Mouse (Mus musculus) lung, embryonic 14.5 days (tissue): ENCODE measurements at regions not wholly inside any gene's neighbourhood (a gene's known extent, or its start where the extent isn't known, plus 50 kb on each side); places are given as distances from the start of the nearest gene placed in this dataset.

ENCODE experiments used
- ATAC-seq: fragments of 200-750 bp; cut with Nextera tagmentation; 2 replicates; pipeline ENCODE4 v1.8.0; 2017; ENCODE audit warnings: mild to moderate bottlenecking, moderate TSS enrichment, moderate library complexity; ENCODE audit not compliant: insufficient read depth
- DNase-seq: peaks from one replicate; pipeline ENCODE4 v3.0.0-alpha.2; 2015
- H3K27ac ChIP-seq: fragments of 300-500 bp; sonication (generic); 2 replicates; pipeline ENCODE4 v1.5.1; 2014; ENCODE audit warnings: low read depth, mild to moderate bottlenecking, moderate library complexity
- H3K27me3 ChIP-seq: fragments of 300-500 bp; sonication (generic); 2 replicates; pipeline ENCODE4 v1.6.1; 2014; ENCODE audit warnings: low read length, control low read depth; ENCODE audit not compliant: insufficient read depth
- H3K36me3 ChIP-seq: fragments of 300-500 bp; sonication (generic); 2 replicates; pipeline ENCODE4 v1.6.1; 2014; ENCODE audit warnings: control low read depth; ENCODE audit not compliant: insufficient read depth
- H3K4me1 ChIP-seq: fragments of 300-500 bp; sonication (generic); 2 replicates; pipeline ENCODE4 v1.6.1; 2014; ENCODE audit warnings: antibody characterized with exemption, control low read depth; ENCODE audit not compliant: insufficient read depth
- H3K4me2 ChIP-seq: fragments of 300-500 bp; sonication (generic); 2 replicates; pipeline ENCODE4 v1.6.1; 2014; ENCODE audit warnings: mild to moderate bottlenecking
- H3K4me3 ChIP-seq: fragments of 300-500 bp; sonication (generic); 2 replicates; pipeline ENCODE4 v1.5.1; 2014; ENCODE audit warnings: low read depth, low read length
- H3K9ac ChIP-seq: fragments of 300-500 bp; sonication (generic); 2 replicates; pipeline ENCODE4 v1.6.1; 2014
- H3K9me3 ChIP-seq: fragments of 300-500 bp; sonication (generic); 2 replicates; pipeline ENCODE4 v1.6.1; 2016; ENCODE audit warnings: low read depth, low read length, control low read depth
- CTCF ChIP-seq: IDR thresholded peaks from 2 replicates; pipeline ENCODE4 v1.5.1; 2016; ENCODE audit warnings: antibody characterized with exemption, low read depth
- WGBS: fragments of 180-500 bp; shearing (Covaris S2); extraction: QIAGEN DNeasy Blood & Tissue Kit; methylation state at CpG from one replicate; pipeline ENCODE4 v1.1.7; 2014; 5-methylcytosine and 5-hydroxymethylcytosine counted together

DNA sequence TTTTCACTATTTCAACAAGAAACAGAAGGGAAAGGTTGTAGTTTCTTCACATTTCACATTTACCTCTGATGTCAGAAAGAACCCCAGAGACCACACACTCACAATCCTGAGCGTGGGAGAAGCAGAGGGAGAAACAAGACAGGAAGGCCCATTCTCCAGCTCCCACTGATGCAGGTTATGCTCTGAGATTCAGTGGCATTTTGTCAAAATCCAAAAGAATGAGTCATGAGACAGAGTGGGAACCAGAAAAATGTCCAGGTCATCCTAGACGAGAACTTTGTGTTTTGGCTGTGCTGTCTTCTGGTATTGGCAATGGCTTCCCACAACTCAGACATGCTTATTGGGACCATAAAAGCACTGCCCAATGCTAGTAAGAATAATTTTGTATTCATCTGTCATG lies 285.9 kb downstream of the Ostf1 start:
- H3K4me1 ChIP-seq: no peaks in the 10 kb centered on the region
- H3K27me3 ChIP-seq: no peaks in the 10 kb centered on the region
- no peak overlapping the region for H3K9ac ChIP-seq
- H3K9me3 ChIP-seq: no peaks in the 10 kb centered on the region
- H3K36me3 ChIP-seq: no peaks in the 10 kb centered on the region
- H3K27ac ChIP-seq: no peak overlapping the region
- WGBS: 85% methylated on average over 2 of the region's 2 CpGs
- ATAC-seq (no peak), DNase-seq (no peak)
- TF ChIP-seq CTCF: no peak
- H3K4me2 ChIP-seq: no peak overlapping the region
- H3K4me3 ChIP-seq: no peak overlapping the region

DNA sequence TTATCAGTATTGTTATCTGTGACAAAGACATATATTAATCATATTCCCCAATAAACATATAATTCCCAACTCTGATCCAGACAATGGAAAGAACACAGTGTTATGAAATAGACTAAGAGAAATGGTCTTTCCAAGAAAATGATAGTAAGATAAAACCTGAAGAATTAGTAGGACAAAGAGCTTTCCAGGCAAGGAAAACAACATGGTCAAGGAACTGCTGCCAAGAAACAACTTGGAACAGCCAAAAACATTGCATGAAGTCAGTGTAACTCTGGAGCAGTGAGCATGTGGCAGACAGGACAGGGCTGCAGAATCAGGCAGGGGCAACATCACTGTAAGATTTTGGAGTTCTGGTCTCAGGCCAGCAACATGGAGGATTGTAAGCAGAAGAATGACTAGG lies 288.0 kb downstream of the Ostf1 start:
- Histone ChIP-seq H3K9ac (no peak overlapping the region), H3K9me3 (no peaks in the 10 kb centered on the region), H3K36me3 (no peaks in the 10 kb centered on the region), H3K4me1 (no peaks in the 10 kb centered on the region), H3K4me2 (no peak overlapping the region), H3K4me3 (no peak overlapping the region), H3K27ac (no peak overlapping the region), H3K27me3 (no peaks in the 10 kb centered on the region)
- no peak for TF ChIP-seq CTCF
- ATAC-seq: no peak
- DNase-seq: peak; percentile 5

DNA sequence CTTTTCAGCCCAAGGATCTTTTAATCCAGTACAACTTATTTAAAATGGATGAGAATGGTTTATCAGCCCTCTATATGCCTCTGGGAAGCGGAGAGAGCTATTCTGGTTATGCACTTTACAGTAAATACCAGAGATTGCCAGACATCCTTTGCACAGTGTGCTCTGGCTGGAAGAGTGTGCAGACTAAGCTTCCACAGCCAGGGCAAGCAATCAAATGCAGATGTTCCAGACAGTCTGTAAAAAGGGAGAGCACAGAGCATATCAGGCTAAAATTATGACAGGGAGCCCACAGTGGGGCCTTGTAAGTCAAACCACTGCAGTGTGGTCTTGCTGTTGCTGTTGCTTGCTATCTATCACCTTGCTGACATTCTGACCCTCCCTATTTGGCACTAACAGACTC lies 288.6 kb downstream of the Ostf1 start:
- no peaks in the 10 kb centered on the region for H3K36me3 ChIP-seq
- DNase-seq (peak; percentile 4), ATAC-seq (no peak)
- H3K27ac ChIP-seq: no peak overlapping the region
- H3K27me3 ChIP-seq: no peaks in the 10 kb centered on the region
- no peak overlapping the region for H3K9ac ChIP-seq
- H3K4me3 ChIP-seq: no peak overlapping the region
- no peak overlapping the region for H3K4me2 ChIP-seq
- H3K4me1 ChIP-seq: no peaks in the 10 kb centered on the region
- no peak for TF ChIP-seq CTCF
- H3K9me3 ChIP-seq: no peaks in the 10 kb centered on the region
- 69% methylated on average over 1 of the region's 1 CpGs for WGBS

DNA sequence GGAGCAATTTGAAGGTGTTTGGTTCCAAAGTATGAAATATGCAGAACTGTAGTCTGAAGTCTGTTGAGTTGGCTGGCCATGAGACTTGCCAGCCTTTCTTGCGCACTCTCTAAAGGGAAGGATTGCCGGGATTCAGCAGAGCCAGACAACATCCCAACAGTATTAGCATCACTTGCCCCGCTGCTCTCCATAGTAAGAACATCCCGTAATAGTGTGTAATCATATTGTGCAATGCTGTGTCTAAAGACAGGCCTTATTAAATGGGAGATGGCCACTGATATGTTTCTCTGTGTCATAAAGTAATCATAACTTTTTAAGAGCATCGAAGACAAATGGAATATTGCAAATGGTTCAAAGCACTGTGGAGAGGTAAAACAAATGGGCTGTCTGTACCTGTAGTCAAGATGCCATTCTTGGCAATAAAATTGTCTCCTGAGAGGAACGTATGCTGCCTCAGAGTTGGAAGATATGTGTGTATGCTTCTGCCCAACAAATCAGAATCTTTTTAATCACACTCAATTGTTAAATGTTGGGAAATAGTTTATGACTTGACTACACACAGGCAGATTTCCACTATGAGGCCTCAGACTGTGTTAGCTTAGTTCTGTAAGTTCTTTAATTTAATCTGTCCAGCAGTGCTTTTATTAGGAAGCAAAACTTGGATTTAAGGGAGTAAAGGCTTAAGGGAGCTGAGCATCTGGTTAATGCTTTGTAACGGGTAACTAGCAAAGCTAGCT lies 293.6 kb downstream of the Ostf1 start:
- H3K4me3 ChIP-seq: no peak overlapping the region
- WGBS: 90% methylated on average over 7 of the region's 7 CpGs
- TF ChIP-seq CTCF: no peak
- no peaks in the 10 kb centered on the region for H3K36me3 ChIP-seq
- ATAC-seq: no peak
- no peaks in the 10 kb centered on the region for H3K9me3 ChIP-seq
- H3K4me1 ChIP-seq: no peaks in the 10 kb centered on the region
- no peak overlapping the region for H3K9ac ChIP-seq
- no peak overlapping the region for H3K4me2 ChIP-seq
- H3K27ac ChIP-seq: no peak overlapping the region
- DNase-seq: no peak
- H3K27me3 ChIP-seq: no peaks in the 10 kb centered on the region

DNA sequence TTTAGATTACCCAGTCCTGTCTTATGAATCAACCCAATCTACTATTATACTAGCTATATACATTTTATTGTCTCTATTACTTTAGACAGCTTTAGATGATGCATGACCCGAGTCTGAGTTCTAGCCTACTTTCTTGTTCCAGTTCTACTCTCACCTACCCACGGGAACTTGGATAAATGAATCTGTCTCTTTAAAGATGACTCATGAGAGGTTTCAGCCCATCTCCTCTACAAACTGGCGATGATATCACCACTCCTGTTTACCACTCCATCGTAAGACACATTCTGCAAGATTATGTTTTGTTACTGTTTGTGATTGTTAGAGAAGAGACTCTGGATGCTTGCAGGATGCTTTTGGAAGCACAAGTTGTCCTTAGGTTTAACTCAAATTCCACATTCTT lies 295.0 kb downstream of the Ostf1 start:
- no peaks in the 10 kb centered on the region for H3K36me3 ChIP-seq
- no peak for TF ChIP-seq CTCF
- no peaks in the 10 kb centered on the region for H3K4me1 ChIP-seq
- H3K4me2 ChIP-seq: no peak overlapping the region
- 82% methylated on average over 4 of the region's 4 CpGs for WGBS
- H3K9ac ChIP-seq: no peak overlapping the region
- no peaks in the 10 kb centered on the region for H3K27me3 ChIP-seq
- no peak for ATAC-seq
- no peaks in the 10 kb centered on the region for H3K9me3 ChIP-seq
- DNase-seq: no peak
- no peak overlapping the region for H3K27ac ChIP-seq
- H3K4me3 ChIP-seq: no peak overlapping the region

DNA sequence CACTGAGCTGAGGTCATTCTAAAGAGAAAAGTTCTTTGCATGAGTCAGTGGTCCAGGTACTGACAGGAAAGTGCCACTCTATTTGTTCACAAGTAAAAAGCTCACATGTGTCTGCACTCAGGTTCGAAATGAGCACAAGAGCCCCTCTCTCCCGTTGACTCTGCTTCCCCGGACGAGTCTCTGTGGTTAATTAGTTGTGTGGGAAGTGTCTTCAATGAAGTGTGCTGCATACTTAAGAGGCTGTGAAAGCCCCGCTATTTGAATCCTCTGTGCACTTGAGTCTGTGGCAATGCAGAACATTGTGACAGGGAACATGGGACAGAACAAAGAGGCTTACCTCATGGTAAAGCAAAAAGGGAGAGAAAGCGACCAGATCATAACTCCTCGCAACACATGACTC lies 297.0 kb downstream of the Ostf1 start:
- H3K27ac ChIP-seq: no peak overlapping the region
- no peaks in the 10 kb centered on the region for H3K9me3 ChIP-seq
- ATAC-seq (no peak), DNase-seq (no peak)
- TF ChIP-seq CTCF: no peak
- no peaks in the 10 kb centered on the region for H3K4me1 ChIP-seq
- 68% methylated on average over 7 of the region's 7 CpGs for WGBS
- H3K9ac ChIP-seq: no peak overlapping the region
- H3K36me3 ChIP-seq: no peaks in the 10 kb centered on the region
- H3K4me3 ChIP-seq: no peak overlapping the region
- H3K4me2 ChIP-seq: no peak overlapping the region
- no peaks in the 10 kb centered on the region for H3K27me3 ChIP-seq

DNA sequence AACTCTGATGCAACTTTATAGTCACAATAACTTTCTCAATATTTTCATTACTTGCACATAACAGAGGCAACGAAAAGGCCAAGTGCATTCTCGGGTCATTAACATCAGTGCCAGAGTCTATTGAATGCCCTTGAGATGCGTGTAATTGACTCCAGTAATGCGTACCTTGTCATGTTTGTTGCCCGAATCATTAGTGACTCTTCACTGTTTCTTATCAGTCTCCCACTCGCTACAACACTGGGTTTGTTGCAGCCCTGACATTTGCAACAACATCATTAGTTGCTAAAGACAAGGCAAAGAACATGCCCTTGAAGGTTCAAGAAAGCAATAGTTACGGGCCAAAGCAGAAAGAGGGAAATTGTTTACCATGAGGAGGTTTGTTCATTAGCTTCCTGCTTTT lies 299.8 kb downstream of the Ostf1 start:
- 70% methylated on average over 7 of the region's 7 CpGs for WGBS
- TF ChIP-seq CTCF: no peak
- no peak for ATAC-seq

DNA sequence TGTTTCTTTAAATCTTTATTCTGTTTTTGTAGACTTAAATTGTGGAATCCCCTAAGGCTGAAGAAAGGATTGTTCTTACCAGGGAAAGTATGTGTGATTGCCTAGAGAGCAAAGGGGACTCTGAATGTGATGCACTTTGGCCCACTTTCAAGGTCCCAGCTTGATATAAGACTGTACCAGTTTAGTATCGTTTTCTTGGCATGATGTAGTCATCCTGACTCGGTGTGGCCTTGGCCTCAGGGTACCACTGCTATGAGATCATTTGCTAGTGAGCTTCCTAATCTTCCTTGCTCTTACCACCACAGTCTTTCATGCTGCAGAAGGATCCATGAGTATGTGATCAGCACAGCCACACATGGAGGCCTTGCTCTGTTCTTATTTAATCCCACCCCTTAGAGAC lies 302.2 kb downstream of the Ostf1 start:
- Histone ChIP-seq H3K36me3 (no peaks in the 10 kb centered on the region), H3K27ac (no peak overlapping the region), H3K4me3 (no peak overlapping the region), H3K27me3 (no peaks in the 10 kb centered on the region), H3K9ac (no peak overlapping the region), H3K4me1 (no peaks in the 10 kb centered on the region), H3K9me3 (no peaks in the 10 kb centered on the region), H3K4me2 (no peak overlapping the region)
- TF ChIP-seq CTCF: no peak
- ATAC-seq: no peak
- WGBS: 82% methylated on average over 2 of the region's 2 CpGs
- DNase-seq: no peak

More for the DNA sequence above, 299.8 kb downstream of the Ostf1 start:
- Histone ChIP-seq H3K4me2 (no peak overlapping the region), H3K4me3 (no peak overlapping the region), H3K27ac (no peak overlapping the region), H3K4me1 (no peaks in the 10 kb centered on the region), H3K9ac (no peak overlapping the region), H3K36me3 (no peaks in the 10 kb centered on the region), H3K9me3 (no peaks in the 10 kb centered on the region), H3K27me3 (no peaks in the 10 kb centered on the region)
- no peak for DNase-seq
